Mouse (Mus musculus) neural tube, embryonic 15.5 days (tissue): ENCODE results near the gene Smim8. TPM values are rescaled to one million over a fixed set of nuclear protein-coding genes. Genes with fewer than 3 reads are reported as not detected.
A peak's percentile ranks its signal among the peaks of the same experiment; 100 is the strongest.
"Not testable (repeated sequence)": the region's sequence is repeated elsewhere in the genome, so short reads cannot be mapped to it uniquely, and the experiment has no call there.

Experiments used
- ATAC-seq: fragments of 200-750 bp; cut with Nextera tagmentation; 2 replicates; pipeline ENCODE4 v1.8.0; 2017; ENCODE audit warnings: mild to moderate bottlenecking, moderate TSS enrichment, moderate library complexity; ENCODE audit not compliant: low FRiP score
- H3K27ac ChIP-seq: fragments of 300-500 bp; sonication (generic); replicated peaks from 2 replicates; pipeline ENCODE4 v1.5.1; 2015; ENCODE audit warnings: mild to moderate bottlenecking, inconsistent platforms
- H3K27me3 ChIP-seq: fragments of 300-500 bp; sonication (generic); replicated peaks from 2 replicates; pipeline ENCODE4 v1.6.1; 2015; ENCODE audit warnings: inconsistent platforms
- H3K36me3 ChIP-seq: fragments of 300-500 bp; sonication (generic); 2 replicates; pipeline ENCODE4 v1.6.1; 2015; ENCODE audit warnings: inconsistent platforms
- H3K4me1 ChIP-seq: fragments of 300-500 bp; sonication (generic); 2 replicates; pipeline ENCODE4 v1.6.1; 2015; ENCODE audit warnings: inconsistent platforms
- H3K4me2 ChIP-seq: fragments of 300-500 bp; sonication (generic); 2 replicates; pipeline ENCODE4 v1.6.1; 2015; ENCODE audit warnings: inconsistent platforms, mild to moderate bottlenecking, moderate library complexity
- H3K4me3 ChIP-seq: fragments of 300-500 bp; sonication (generic); replicated peaks from 2 replicates; pipeline ENCODE4 v1.5.1; 2015; ENCODE audit warnings: mild to moderate bottlenecking, inconsistent platforms
- H3K9ac ChIP-seq: fragments of 300-500 bp; sonication (generic); replicated peaks from 2 replicates; pipeline ENCODE4 v1.6.1; 2015; ENCODE audit warnings: mild to moderate bottlenecking, inconsistent platforms
- H3K9me3 ChIP-seq: fragments of 300-500 bp; sonication (generic); replicated peaks from 2 replicates; pipeline ENCODE4 v1.6.1; 2016; ENCODE audit warnings: inconsistent platforms
- WGBS: fragments of 180-500 bp; shearing (Covaris S2); methylation state at CpG from one replicate; pipeline ENCODE4 v1.1.7; 2015; ENCODE audit warnings: mixed read lengths; 5-methylcytosine and 5-hydroxymethylcytosine counted together
- polyA plus RNA-seq: library from polyadenylated mRNA; unstranded; fragments of >200 nt; fragmentation: Nextera tagmentation; extraction: Ambion mirVana; gene quantifications from 2 replicates; pipeline ENCODE4 v1.2.1, GENCODE M21; 2015

The Smim8 gene
- polyA plus RNA-seq, 1 experiment from 2014 or later = 49.9 TPM

GRCm38 (mm10) chr4:34771652-34772371 lies 6.4 kb downstream of the Smim8 start:
- 6% methylated on average over 8 of the region's 8 CpGs for WGBS
- Histone ChIP-seq H3K4me2 (no peak overlapping the region), H3K9ac (no peak overlapping the region; the same call in 1 of the 2 replicates), H3K27me3 (no peaks in the 10 kb centered on the region), H3K4me3 (no peak overlapping the region), H3K36me3 (peaks cover 10% of the 10 kb centered on the region), H3K9me3 (no peaks in the 10 kb centered on the region), H3K4me1 (peaks cover 8% of the 10 kb centered on the region), H3K27ac (no peak overlapping the region)
- ATAC-seq = no peak

DNA sequence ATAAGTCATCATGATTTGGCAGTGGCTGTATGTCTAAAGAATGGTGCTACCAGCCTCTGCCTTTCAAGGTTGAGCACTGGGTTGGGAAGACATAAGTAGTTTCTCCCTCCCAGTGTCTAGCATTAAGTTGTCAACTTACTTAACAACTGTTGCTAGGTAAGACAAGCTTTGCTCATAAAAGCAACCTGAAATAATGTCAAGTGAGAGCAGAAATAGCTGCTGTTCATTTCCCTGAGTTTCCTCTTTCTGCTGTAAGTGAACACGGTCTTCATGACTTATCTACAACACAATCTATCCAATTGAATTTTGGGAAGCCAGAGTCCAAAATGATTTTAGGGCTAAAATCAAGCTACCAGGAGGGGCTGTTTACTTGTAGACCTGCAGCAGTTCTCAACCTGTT lies 22.1 kb downstream of the Smim8 start, which contains the start of gene Gm136:
Gene Gm136 (minus strand): TSS at position 101 of the 400 bp plus-strand sequence.
- Histone ChIP-seq H3K27me3 (no peaks in the 10 kb centered on the region), H3K4me2 (no peak within 1 kb of the TSS), H3K9ac (no peak within 1 kb of the TSS), H3K27ac (no peak within 1 kb of the TSS), H3K4me1 (no peaks in the 10 kb centered on the region), H3K9me3 (no peaks in the 10 kb centered on the region), H3K36me3 (no peaks in the 10 kb centered on the region), H3K4me3 (no peak within 1 kb of the TSS)
- WGBS = 90% methylated on average over 1 of the region's 1 CpGs
- ATAC-seq = no peak

- Histone ChIP-seq H3K9me3 (no peaks in the 10 kb centered on the region), H3K9ac (no peak overlapping the region), H3K27ac (no peak overlapping the region), H3K4me3 (no peak overlapping the region), H3K36me3 (no peaks in the 10 kb centered on the region), H3K4me2 (no peak overlapping the region), H3K27me3 (no peaks in the 10 kb centered on the region), H3K4me1 (no peaks in the 10 kb centered on the region)
- 67% methylated on average over 6 of the region's 6 CpGs for WGBS
- ATAC-seq = no peak
Measured at GRCm38 (mm10) chr4:34749236-34749635, 29.0 kb downstream of the Smim8 start.

DNA sequence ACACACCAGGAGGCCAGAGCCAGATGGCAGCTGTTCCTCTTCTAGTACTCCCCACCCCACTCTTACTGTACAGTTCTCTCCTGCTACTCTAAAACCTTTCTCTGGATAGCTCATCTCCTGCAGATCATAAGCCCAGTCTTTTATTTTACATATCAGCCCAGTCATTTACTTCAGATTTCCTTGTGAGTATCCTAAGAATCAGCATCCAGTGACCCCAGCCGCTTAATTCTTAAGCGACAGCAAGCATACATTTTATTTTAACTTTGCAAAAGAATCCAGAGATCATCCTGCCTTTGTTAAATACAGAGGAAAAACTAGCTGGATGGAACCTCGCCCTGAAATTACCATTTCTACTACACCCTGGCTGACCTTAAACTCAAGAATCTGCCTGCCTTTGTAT lies 43.8 kb downstream of the Smim8 start:
- H3K9me3 ChIP-seq = no peaks in the 10 kb centered on the region
- 69% methylated on average over 3 of the region's 3 CpGs for WGBS
- no peak overlapping the region for H3K27ac ChIP-seq
- no peak overlapping the region for H3K9ac ChIP-seq
- H3K4me1 ChIP-seq = peaks cover 8% of the 10 kb centered on the region
- H3K36me3 ChIP-seq = no peaks in the 10 kb centered on the region
- no peak overlapping the region for H3K4me3 ChIP-seq
- no peak for ATAC-seq
- H3K4me2 ChIP-seq = no peak overlapping the region
- H3K27me3 ChIP-seq = no peaks in the 10 kb centered on the region; the same call in 1 of the 2 replicates

- ATAC-seq = not testable (repeated sequence)
Measured at GRCm38 (mm10) chr4:34733415-34733814, 44.8 kb downstream of the Smim8 start.

DNA sequence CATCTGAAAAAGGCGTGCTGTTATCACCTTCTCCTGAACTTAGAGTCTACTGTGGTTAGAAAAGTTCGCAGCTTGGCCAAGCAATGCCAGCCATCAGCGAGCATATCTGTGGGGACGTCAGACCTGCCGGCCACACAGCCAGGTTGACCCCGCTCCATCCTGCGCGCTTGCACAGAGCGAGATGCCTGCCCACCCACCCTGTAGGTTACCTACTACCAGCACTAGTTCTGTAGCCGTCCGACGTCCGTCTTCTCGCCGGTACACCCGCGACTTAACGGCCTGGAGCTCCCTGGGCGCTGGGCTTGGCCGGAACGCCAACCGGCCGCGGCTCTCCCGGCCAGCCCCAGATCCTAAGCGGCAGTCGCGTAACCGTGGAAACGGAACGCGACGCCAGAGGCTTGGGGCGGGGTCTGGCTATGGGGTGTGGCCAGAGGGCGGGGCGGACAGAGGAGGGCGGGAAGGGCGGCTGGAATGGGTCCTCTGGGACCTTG lies 48.3 kb downstream of the Smim8 start, which contains the start of gene Cfap206:
Gene Cfap206 (minus strand): TSS at position 356 of the 491 bp plus-strand sequence.
- Histone ChIP-seq H3K4me2 (peak within 1 kb of the TSS; percentile 96), H3K27me3 (no peaks in the 10 kb centered on the region; the same call in 1 of the 2 replicates), H3K4me3 (peak within 1 kb of the TSS; percentile 52), H3K9ac (peak within 1 kb of the TSS; percentile 47), H3K9me3 (no peaks in the 10 kb centered on the region), H3K27ac (no peak within 1 kb of the TSS), H3K4me1 (peaks cover 8% of the 10 kb centered on the region), H3K36me3 (no peaks in the 10 kb centered on the region)
- 1% methylated on average over 38 of the region's 38 CpGs for WGBS
- peak; percentile 93 for ATAC-seq

More at GRCm38 (mm10) chr4:34733415-34733814, 44.8 kb downstream of the Smim8 start:
- H3K4me2 ChIP-seq, H3K27me3 ChIP-seq, H3K27ac ChIP-seq, H3K36me3 ChIP-seq, H3K9me3 ChIP-seq, H3K9ac ChIP-seq, H3K4me1 ChIP-seq, H3K4me3 ChIP-seq: not testable (repeated sequence)
- 36% methylated on average over 2 of the region's 2 CpGs for WGBS

DNA sequence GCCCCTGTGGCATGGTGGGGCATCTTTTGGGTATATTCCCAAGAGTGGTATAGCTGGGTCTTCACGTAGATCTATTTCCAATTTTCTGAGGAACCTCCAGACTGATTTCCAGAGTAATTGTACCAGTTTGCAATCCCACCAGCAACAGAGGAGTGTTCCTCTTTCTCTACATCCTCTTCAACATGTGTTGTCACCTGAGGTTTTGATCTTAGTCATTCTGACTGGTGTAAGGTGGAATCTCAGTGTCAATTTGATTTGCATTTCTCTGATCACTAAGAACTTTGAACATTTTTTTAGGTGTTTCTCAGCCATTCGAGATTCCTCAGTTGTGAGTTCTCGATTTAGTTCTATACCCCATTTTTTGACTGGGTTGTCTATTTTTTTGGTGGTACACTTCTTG lies 52.5 kb downstream of the Smim8 start:
- ATAC-seq, H3K9me3 ChIP-seq, H3K27ac ChIP-seq, H3K4me3 ChIP-seq, H3K36me3 ChIP-seq, H3K27me3 ChIP-seq, H3K4me1 ChIP-seq, H3K9ac ChIP-seq, H3K4me2 ChIP-seq: not testable (repeated sequence)
- 90% methylated on average over 3 of the region's 3 CpGs for WGBS

- no peak overlapping the region for H3K4me3 ChIP-seq
- H3K27ac ChIP-seq = no peak overlapping the region
- no peaks in the 10 kb centered on the region for H3K4me1 ChIP-seq
- no peak for ATAC-seq
- no peak overlapping the region for H3K9ac ChIP-seq
- no peak overlapping the region for H3K4me2 ChIP-seq
- no peaks in the 10 kb centered on the region for H3K36me3 ChIP-seq
- H3K27me3 ChIP-seq = no peaks in the 10 kb centered on the region
- 61% methylated on average over 4 of the region's 4 CpGs for WGBS
- H3K9me3 ChIP-seq = no peaks in the 10 kb centered on the region
Measured at GRCm38 (mm10) chr4:34724306-34724705, 53.9 kb downstream of the Smim8 start.

- Histone ChIP-seq H3K36me3 (no peaks in the 10 kb centered on the region), H3K9ac (no peak overlapping the region), H3K27ac (no peak overlapping the region), H3K4me1 (no peaks in the 10 kb centered on the region), H3K4me2 (no peak overlapping the region), H3K4me3 (no peak overlapping the region), H3K9me3 (no peaks in the 10 kb centered on the region), H3K27me3 (no peaks in the 10 kb centered on the region)
- WGBS = 70% methylated on average over 4 of the region's 4 CpGs
- ATAC-seq = no peak
Measured at GRCm38 (mm10) chr4:34723186-34723585, 55.0 kb downstream of the Smim8 start.

DNA sequence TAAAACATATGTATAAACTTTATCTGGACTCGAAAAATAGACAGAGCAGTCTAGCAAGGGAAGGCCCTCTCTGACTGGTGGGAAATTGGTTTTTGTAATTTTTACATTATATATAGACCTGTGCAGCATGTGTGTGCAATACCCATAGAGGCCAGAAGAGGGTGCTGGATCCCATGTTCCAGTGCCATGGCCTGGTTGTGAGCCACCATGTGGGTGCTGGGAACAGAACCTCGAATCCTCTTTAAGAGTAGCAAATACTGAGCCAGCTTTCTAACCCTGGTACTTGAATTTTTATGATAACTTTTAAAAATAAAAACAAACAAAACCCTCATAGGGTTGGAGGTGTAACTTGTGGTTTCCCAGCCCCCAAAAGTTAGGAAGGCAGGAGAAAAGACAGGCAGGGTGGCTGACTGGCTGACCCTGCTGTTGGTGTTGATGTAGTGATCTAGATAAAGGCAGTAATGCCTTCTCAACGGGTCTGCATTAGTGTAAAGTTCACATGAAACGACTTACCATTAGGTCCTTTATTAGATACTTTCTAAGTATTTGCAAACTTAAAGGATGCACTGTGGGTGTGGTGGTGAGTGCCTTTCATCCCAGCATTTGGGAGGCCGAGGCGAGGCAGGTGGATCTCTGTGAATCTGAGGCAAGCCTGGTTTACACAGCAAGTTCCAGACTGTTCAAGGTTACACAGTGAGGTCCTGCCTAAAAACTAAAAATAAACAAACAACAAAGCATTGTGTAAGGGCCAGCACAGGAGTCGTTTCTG lies 57.9 kb downstream of the Smim8 start:
- no peak for ATAC-seq
- no peaks in the 10 kb centered on the region for H3K27me3 ChIP-seq
- H3K9me3 ChIP-seq = no peaks in the 10 kb centered on the region
- WGBS = 93% methylated on average over 7 of the region's 7 CpGs
- H3K9ac ChIP-seq = no peak overlapping the region
- H3K4me1 ChIP-seq = no peaks in the 10 kb centered on the region
- no peaks in the 10 kb centered on the region for H3K36me3 ChIP-seq
- H3K27ac ChIP-seq = no peak overlapping the region
- H3K4me2 ChIP-seq = no peak overlapping the region
- H3K4me3 ChIP-seq = no peak overlapping the region

DNA sequence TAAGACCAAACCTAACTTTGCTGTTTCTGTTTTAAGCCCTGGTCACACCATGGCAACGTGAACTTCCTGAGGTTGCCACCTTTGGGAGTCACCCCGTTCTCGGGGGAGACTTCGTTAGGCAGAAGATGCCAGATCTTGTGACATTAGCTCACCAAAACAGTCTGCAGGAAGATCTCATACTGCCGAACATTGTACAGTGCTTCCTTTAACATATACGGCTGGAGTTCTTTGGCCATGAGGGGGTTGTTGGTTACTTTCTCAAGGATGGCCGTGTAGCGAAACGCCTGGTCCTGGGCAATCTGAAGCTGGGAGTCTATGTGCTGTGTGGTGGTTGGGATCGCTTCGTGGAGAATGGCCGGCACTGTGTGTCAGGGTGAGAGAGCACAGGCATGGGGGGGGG lies 58.8 kb downstream of the Smim8 start:
- Histone ChIP-seq H3K27ac (no peak overlapping the region), H3K36me3 (no peaks in the 10 kb centered on the region), H3K4me2 (no peak overlapping the region), H3K4me3 (no peak overlapping the region), H3K9ac (no peak overlapping the region), H3K27me3 (no peaks in the 10 kb centered on the region), H3K4me1 (no peaks in the 10 kb centered on the region), H3K9me3 (no peaks in the 10 kb centered on the region)
- ATAC-seq = no peak
- 96% methylated on average over 12 of the region's 12 CpGs for WGBS
